Mouse (Mus musculus) myocyte (in vitro differentiated cells): ENCODE data around the gene Rai1.

ENCODE experiments used
- POLR2A ChIP-seq: IDR thresholded peaks from one replicate; pipeline ENCODE4 v1.6.1; 2011; ENCODE audit warnings: low read depth, mild to moderate bottlenecking, control low read depth, moderate library complexity; ENCODE audit not compliant: insufficient read length
- TCF3 ChIP-seq: IDR thresholded peaks from one replicate; pipeline ENCODE4 v1.6.1; 2011; ENCODE audit warnings: low read depth, control low read depth; ENCODE audit not compliant: insufficient read length
- USF1 ChIP-seq: IDR thresholded peaks from one replicate; pipeline ENCODE4 v1.6.1; 2011; ENCODE audit warnings: low read depth, mild to moderate bottlenecking, control low read depth, moderate library complexity

- TF ChIP-seq POLR2A: no peak
- TF ChIP-seq TCF3: no peak
- no peak for TF ChIP-seq USF1
Observed at GRCm38 (mm10) chr11:60073121-60073520, 31.7 kb upstream of the Rai1 start.
